Mouse (Mus musculus) heart, postnatal 10 days (tissue): Measurements from ENCODE around the gene Pum2. TPM values are rescaled to one million over a fixed set of nuclear protein-coding genes. Genes with fewer than 3 reads are reported as not detected.
A peak's percentile ranks its signal among the peaks of the same experiment; 100 is the strongest.

ENCODE experiments used
- DNase-seq, 2 experiments: peaks; one replicate each; pipeline ENCODE4 v3.0.0; 2021
- intact Hi-C: fragments of 180-260 bp; cut with DNase I; formaldehyde crosslinking; loops from one replicate; pipeline ENCODE4 v1.15.1; 2025
- total RNA-seq, 2 experiments: library from RNA; stranded (reverse); gene quantifications; 2 replicates each; pipeline ENCODE4 v1.2.3; 2021

The Pum2 gene
- total RNA-seq, 2 experiments from 2014 or later = 136 to 147 TPM

DNA sequence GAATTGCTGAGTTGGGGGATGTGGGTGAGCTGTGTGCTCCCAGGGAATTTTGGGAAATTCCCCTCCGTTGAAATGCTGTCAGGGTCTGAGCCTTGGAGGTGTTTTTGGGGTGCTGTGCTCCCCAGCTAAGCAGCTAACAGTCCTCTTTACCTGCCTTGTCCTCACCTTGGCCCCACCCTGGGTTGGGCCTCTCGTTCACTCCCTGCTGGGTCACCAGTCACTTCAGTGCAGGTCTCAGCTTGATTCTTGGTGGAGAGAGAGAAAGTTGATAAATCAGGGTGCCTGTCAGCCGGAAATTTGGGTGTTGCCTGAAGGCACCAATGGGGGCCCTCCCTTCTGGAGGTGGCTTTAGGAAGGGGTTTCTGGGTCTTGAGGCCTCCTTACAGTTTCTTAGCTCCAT lies 108.6 kb downstream of the Pum2 start:
- DNase-seq = no peak
- intact Hi-C loops = loop anchor here (5.0 kb wide), 1 partner anchor 80 kb away; no protein-coding TSS in a partner anchor

DNA sequence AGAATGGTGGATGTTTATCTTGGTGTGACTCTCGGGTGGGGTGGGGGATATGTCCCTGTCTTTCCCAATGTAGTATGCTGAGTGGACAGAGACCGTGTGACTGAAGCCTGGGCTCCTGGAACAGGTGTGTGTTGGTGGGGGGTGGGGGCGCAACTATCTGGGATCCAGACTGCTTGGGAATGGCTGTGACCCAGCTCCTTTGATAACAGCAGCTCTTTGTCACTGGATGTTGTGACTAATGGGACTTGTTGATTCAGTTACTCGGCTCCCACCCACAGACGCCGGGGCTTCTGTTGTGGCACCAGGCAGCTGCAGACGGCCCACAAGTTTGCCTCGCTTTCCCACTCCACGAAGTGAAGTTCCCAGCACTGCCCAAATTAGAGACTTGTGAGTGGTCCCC lies 110.3 kb downstream of the Pum2 start:
- DNase-seq = no peak
- intact Hi-C loops = loop anchor here (5.0 kb wide), 1 partner anchor 78 kb away; no protein-coding TSS in a partner anchor

DNA sequence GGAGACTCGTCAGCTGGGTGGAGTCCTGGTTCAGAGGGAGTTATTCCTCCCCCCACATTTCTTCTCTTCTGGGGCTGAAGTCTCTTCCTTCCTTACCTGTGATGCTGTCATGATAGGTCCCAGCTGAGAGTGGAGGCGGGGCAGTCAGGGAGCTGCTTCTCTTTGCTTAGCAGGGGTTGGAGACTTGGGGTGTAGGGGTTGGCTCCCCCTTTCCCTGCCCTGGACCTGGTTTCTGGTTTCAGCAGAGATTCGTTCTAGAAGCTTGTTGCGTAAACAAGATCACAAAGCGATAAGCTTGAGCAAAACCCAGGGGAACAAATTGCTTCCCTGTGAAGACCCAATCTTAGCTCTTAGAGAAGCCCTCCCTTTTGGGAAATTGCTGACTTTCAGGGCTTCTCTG lies 112.5 kb downstream of the Pum2 start:
- no peak for DNase-seq
- intact Hi-C loops = no loop called here

DNA sequence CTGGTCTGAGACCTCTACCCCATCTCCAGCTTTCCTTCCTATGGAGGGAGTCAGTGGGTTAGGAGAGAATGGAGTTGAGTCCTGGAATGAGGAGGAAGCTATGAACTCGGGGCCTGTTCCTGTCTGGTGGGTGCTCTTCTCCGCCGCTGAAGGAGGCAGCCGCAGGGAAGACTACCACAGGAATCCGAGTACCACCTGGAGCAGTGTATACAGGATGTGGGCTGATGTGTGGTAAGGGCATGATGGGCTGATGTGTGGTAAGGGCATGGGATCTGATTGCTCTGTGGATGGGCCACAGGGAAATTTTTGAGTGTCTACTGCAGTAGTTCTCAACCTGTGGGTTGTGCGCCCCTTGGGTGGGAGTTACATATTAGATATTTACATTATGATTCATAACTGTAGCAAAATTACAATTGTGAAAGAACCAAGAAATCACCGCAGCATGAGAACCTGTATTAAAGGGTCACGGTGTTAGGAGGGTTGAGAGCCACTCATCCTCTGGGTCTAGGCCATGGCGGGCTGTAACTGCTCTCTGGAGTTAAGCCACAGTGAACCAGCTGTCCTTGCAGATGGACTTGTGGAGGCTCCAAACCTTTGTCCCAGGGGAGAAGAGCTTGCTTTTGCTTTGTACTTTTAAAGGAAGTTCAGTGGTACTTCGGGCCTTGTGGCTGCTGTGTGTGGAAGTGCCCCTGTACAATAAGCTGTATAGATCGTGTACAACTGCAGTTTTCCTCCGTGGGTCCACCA lies 113.2 kb downstream of the Pum2 start:
- DNase-seq = peak; percentile 33 to 43
- intact Hi-C loops = no loop called here

DNA sequence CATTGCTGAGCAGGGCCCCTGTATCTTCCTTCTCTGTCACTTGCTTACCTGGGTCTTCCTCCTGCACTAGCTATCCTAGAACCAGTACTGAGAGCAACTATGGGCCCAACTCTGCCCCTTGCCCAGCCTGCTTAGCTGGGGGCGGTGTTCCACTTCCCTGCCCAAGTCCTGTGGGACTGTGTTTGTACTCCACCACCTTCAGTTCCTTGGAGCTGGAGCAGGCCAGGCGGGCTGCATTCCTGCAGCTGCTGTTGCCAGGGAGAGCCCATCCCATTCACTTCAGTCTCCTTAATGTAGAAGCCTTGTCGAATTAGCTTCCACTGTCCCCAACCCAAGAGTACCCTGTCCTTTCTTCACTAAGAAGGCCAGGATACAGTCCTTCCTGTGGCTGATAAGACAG lies 114.5 kb downstream of the Pum2 start:
- intact Hi-C loops = no loop called here
- DNase-seq = no peak

DNA sequence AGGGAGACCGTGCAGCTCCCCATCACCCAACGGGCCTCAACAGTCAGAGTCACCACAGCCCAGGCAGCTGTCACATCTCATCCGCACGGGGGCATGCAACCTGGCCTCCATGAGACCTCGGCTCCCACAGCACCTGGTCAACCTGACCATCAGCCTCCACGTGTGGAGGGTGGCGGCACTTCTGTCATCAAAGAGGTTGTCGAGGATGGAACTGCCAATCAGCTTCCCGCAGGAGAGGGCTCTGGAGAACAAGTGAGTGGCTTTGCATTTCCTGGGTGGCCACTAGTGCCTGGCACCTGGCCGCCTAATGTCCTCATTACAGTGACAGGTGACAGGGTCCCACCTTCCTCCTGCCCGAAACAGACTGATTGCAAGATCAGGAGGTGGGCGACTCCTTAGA lies 116.7 kb downstream of the Pum2 start:
- DNase-seq = no peak
- intact Hi-C loops = no loop called here

DNA sequence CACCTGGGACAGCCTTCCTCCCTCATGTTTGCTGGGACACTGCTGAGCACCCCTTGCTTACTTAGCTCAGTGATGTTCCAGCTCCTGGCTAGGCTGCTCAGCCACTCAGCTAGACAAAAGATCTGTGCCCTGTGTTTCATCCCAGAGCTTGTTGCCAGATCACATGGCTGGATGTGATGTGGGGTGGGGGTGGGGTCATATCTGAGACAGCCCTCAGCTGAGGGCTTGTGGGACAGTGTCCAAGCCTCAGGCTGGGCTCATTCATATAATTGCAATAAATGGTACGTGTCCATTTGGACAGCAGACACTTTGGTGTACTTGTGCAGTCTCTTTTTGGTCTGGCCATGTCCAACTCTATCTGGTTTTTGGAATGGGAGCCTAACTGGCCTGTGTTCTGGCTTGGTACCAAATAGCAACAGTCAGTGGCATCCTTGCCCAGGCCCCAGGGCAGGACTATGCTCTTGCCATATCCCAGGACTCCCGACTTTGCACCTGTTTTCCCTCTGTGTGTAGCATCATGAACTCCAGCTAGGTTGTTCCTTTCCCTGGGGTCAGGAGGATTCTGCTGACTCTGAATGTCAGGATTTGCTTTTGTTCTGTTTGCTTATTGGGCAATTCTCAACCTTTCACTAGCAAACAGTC lies 119.6 kb downstream of the Pum2 start:
- intact Hi-C loops = no loop called here
- no peak for DNase-seq

DNA sequence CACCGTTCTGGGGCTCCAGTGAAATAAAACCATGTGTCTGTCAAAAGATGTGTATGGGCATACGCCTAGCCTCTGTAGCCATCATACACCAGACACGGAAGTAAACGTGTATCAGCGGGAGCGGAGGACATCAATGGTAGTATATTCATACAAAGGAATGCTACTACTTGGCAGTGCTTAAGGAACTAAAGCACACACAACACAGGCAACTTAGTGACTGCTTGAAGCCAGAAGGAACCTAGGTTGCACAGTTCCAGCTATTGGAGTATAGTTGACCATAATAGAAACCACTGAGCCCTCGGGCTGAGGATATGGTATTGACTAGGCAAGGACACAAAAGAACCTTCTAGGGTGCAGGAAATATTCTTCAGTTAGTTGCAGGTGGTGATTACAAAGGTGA lies 124.0 kb downstream of the Pum2 start:
- intact Hi-C loops = no loop called here
- no peak for DNase-seq

DNA sequence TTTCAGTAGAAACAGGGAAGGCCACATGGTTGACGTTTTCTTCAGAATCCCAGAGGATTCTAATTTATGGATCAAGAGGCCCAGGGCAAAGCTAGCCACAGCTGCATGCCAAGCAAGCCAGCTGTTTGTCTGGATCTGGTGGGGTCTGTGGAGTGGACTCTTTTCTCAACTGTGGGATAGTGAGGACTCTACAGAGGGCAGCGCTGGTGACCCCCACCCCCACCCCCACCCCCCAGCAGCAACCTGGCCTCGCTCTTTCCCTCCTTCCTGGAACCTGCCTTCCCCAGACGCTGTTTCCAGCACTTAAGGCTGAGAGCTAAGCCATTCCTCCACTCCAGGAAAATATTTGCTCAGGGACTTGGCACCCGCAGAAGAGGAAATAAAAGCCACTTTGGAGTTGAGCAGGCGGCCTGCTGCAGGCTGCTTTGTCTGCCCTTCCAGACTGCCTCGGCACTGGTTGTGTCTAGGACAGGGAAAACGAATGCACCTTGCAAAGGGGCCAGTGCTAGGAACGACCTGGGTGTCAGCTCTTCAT lies 124.6 kb downstream of the Pum2 start:
- intact Hi-C loops = no loop called here
- peak; percentile 24 to 47 for DNase-seq

Other genes starting within 250 kb of the Pum2 start
- 100 to 1,000 TPM; 167 to 177 TPM for gene Rhob, start 174.1 kb upstream of the Pum2 start, total RNA-seq
- not detected for gene Slc7a15, start 75.1 kb upstream of the Pum2 start, total RNA-seq
- 10 to 100 TPM; 19.2 to 21.0 TPM for gene Sdc1, start 97.2 kb downstream of the Pum2 start, total RNA-seq
- gene Laptm4a, start 247.5 kb downstream of the Pum2 start, total RNA-seq = 100 to 1,000 TPM; 387 to 411 TPM